Mouse (Mus musculus) forebrain, embryonic 12.5 days (tissue): ENCODE results near the gene Syne4. TPM values are rescaled to one million over a fixed set of nuclear protein-coding genes. Genes with fewer than 3 reads are reported as not detected.

Experiments used
- ATAC-seq: fragments of 200-750 bp; cut with Nextera tagmentation; 2 replicates; pipeline ENCODE4 v1.8.0; 2017; ENCODE audit warnings: moderate TSS enrichment; ENCODE audit not compliant: low FRiP score
- H3K27ac ChIP-seq: fragments of 300-500 bp; sonication (generic); 2 replicates; pipeline ENCODE4 v1.5.1; 2016; ENCODE audit warnings: mild to moderate bottlenecking
- H3K27me3 ChIP-seq: fragments of 300-500 bp; sonication (generic); 2 replicates; pipeline ENCODE4 v1.6.1; 2016; ENCODE audit warnings: mild to moderate bottlenecking
- H3K36me3 ChIP-seq: fragments of 300-500 bp; sonication (generic); replicated peaks from 2 replicates; pipeline ENCODE4 v1.6.1; 2016; ENCODE audit warnings: mild to moderate bottlenecking
- H3K4me1 ChIP-seq: fragments of 300-500 bp; sonication (generic); 2 replicates; pipeline ENCODE4 v1.6.1; 2016
- H3K4me2 ChIP-seq: fragments of 300-500 bp; sonication (generic); 2 replicates; pipeline ENCODE4 v1.6.1; 2016; ENCODE audit warnings: mild to moderate bottlenecking, moderate library complexity
- H3K4me3 ChIP-seq: fragments of 300-500 bp; sonication (generic); replicated peaks from 2 replicates; pipeline ENCODE4 v1.5.1; 2016; ENCODE audit warnings: mild to moderate bottlenecking
- H3K9ac ChIP-seq: fragments of 300-500 bp; sonication (generic); 2 replicates; pipeline ENCODE4 v1.6.1; 2016; ENCODE audit warnings: mild to moderate bottlenecking
- H3K9me3 ChIP-seq: fragments of 300-500 bp; sonication (generic); 2 replicates; pipeline ENCODE4 v1.6.1; 2016
- WGBS: fragments of 180-500 bp; shearing (Covaris S2); methylation state at CpG from one replicate; pipeline ENCODE4 v1.1.7; 2016; 5-methylcytosine and 5-hydroxymethylcytosine counted together
- polyA plus RNA-seq: library from polyadenylated mRNA; unstranded; fragments of >200 nt; fragmentation: Nextera tagmentation; extraction: Ambion mirVana; gene quantifications from 2 replicates; pipeline ENCODE4 v1.2.1, GENCODE M21; 2016

Gene Syne4
- polyA plus RNA-seq, 1 experiment from 2014 or later = 21.8 TPM

GRCm38 (mm10) chr7:30367466-30367865 lies 52.9 kb downstream of the Syne4 start:
- WGBS = 69% methylated on average over 2 of the region's 2 CpGs
- Histone ChIP-seq H3K9ac (no peak overlapping the region), H3K4me3 (no peak overlapping the region)

More at GRCm38 (mm10) chr7:30367466-30367865, 52.9 kb downstream of the Syne4 start:
- no peak overlapping the region for H3K4me2 ChIP-seq
- ATAC-seq = no peak
- no peaks in the 10 kb centered on the region for H3K9me3 ChIP-seq
- H3K4me1 ChIP-seq = peaks cover 8% of the 10 kb centered on the region
- no peaks in the 10 kb centered on the region for H3K36me3 ChIP-seq
- no peak overlapping the region for H3K27ac ChIP-seq
- peaks cover 22% of the 10 kb centered on the region for H3K27me3 ChIP-seq

Other genes with a start within 250 kb of the Syne4 start
- gene Zfp82, start 241.9 kb upstream of the Syne4 start, polyA plus RNA-seq = 4.7 and 8.9 TPM in 2 replicates
- gene Gm26920, start 224.4 kb upstream of the Syne4 start, polyA plus RNA-seq = 2.7 and 6.9 TPM in 2 replicates
- 13.5 and 16.2 TPM in 2 replicates for gene Zfp566, start 224.3 kb upstream of the Syne4 start, polyA plus RNA-seq
- gene Zfp260, start 220.0 kb upstream of the Syne4 start, polyA plus RNA-seq = 129 TPM in 2 replicates
- gene Zfp382, start 192.9 kb upstream of the Syne4 start, polyA plus RNA-seq = 16.1 and 21.2 TPM in 2 replicates
- gene Zfp146, start 145.1 kb upstream of the Syne4 start, polyA plus RNA-seq = 23.6 and 25.8 TPM in 2 replicates
- gene Cox7a1, start 130.7 kb upstream of the Syne4 start, polyA plus RNA-seq = 3.0 and 3.7 TPM in 2 replicates
- 44.5 and 51.3 TPM in 2 replicates for gene Capns1, start 116.0 kb upstream of the Syne4 start, polyA plus RNA-seq
- gene Polr2i, start 82.9 kb upstream of the Syne4 start, polyA plus RNA-seq = 164 TPM in 2 replicates
- gene Tbcb, start 82.5 kb upstream of the Syne4 start, polyA plus RNA-seq = 245 and 256 TPM in 2 replicates
- gene Ovol3, start 79.1 kb upstream of the Syne4 start, polyA plus RNA-seq = 0.28 TPM in 1 of 2 replicates, not detected in the other
- 0.51 and 0.68 TPM in 2 replicates for gene Thap8, start 34.7 kb upstream of the Syne4 start, polyA plus RNA-seq
- gene Wdr62, start 34.4 kb upstream of the Syne4 start, polyA plus RNA-seq = 17.2 and 18.6 TPM in 2 replicates
- 77.2 and 87.9 TPM in 2 replicates for gene Clip3, start 23.1 kb upstream of the Syne4 start, polyA plus RNA-seq
- gene Alkbh6, start 6.1 kb upstream of the Syne4 start, polyA plus RNA-seq = 73.2 and 79.0 TPM in 2 replicates
- gene E130208F15Rik, start 6.9 kb downstream of the Syne4 start, polyA plus RNA-seq = 2.0 TPM in 1 of 2 replicates, not detected in the other
- 22.0 and 23.8 TPM in 2 replicates for gene Sdhaf1, start 9.1 kb downstream of the Syne4 start, polyA plus RNA-seq
- gene Lrfn3, start 48.0 kb downstream of the Syne4 start, polyA plus RNA-seq = 7.3 and 8.1 TPM in 2 replicates
- gene Tyrobp, start 99.0 kb downstream of the Syne4 start, polyA plus RNA-seq = 11.3 and 11.7 TPM in 2 replicates
- gene Hcst, start 105.0 kb downstream of the Syne4 start, polyA plus RNA-seq = not detected in 2 replicates
- 0.97 and 1.4 TPM in 2 replicates for gene Nfkbid, start 106.9 kb downstream of the Syne4 start, polyA plus RNA-seq
- 214 and 237 TPM in 2 replicates for gene Aplp1, start 130.7 kb downstream of the Syne4 start, polyA plus RNA-seq
- gene Kirrel2, start 142.9 kb downstream of the Syne4 start, polyA plus RNA-seq = 1.1 and 1.6 TPM in 2 replicates
- 0.09 and 0.35 TPM in 2 replicates for gene Nphs1, start 143.5 kb downstream of the Syne4 start, polyA plus RNA-seq
- gene Prodh2, start 178.8 kb downstream of the Syne4 start, polyA plus RNA-seq = not detected in 2 replicates
- gene Arhgap33, start 220.3 kb downstream of the Syne4 start, polyA plus RNA-seq = 89.4 and 98.9 TPM in 2 replicates
- 7.9 and 8.4 TPM in 2 replicates for gene Hspb6, start 237.4 kb downstream of the Syne4 start, polyA plus RNA-seq
- 16.1 and 18.6 TPM in 2 replicates for gene Proser3, start 237.5 kb downstream of the Syne4 start, polyA plus RNA-seq
- gene Lin37, start 245.0 kb downstream of the Syne4 start, polyA plus RNA-seq = 51.7 and 63.1 TPM in 2 replicates
- 88.1 and 95.7 TPM in 2 replicates for gene U2af1l4, start 248.5 kb downstream of the Syne4 start, polyA plus RNA-seq
- 24.0 and 24.9 TPM in 2 replicates for gene Gm49396, start 248.5 kb downstream of the Syne4 start, polyA plus RNA-seq
- gene Psenen, start 248.8 kb downstream of the Syne4 start, polyA plus RNA-seq = 142 and 145 TPM in 2 replicates